Mouse (Mus musculus) CH12.LX (cell line): ENCODE results near the gene Brd2.

Source experiments
- CTCF ChIP-seq, 2 experiments: IDR thresholded peaks in 1 of 2; conservative IDR thresholded peaks in 1 of 2; 2 replicates each; pipeline ENCODE4 v1.5.1; 2011 to 2012; ENCODE audit warnings: low read depth in 2 of 2, low read length in 2 of 2, improper control_type of control experiment in 1 of 2, inconsistent platforms in 1 of 2, mild to moderate bottlenecking in 1 of 2, moderate library complexity in 1 of 2
- MAZ ChIP-seq: IDR thresholded peaks from 2 replicates; pipeline ENCODE4 v1.6.1; 2012; ENCODE audit warnings: low read depth, mild to moderate bottlenecking, inconsistent platforms, low read length, improper control_type of control experiment, moderate library complexity
- POLR2A ChIP-seq: IDR thresholded peaks from 2 replicates; pipeline ENCODE4 v1.6.1; 2011; ENCODE audit warnings: low read depth, mild to moderate bottlenecking, improper control_type of control experiment, low read length
- SIN3A ChIP-seq: IDR thresholded peaks from 2 replicates; pipeline ENCODE4 v1.6.1; 2012; ENCODE audit warnings: low read length, improper control_type of control experiment, inconsistent platforms
- TCF12 ChIP-seq: IDR thresholded peaks from 2 replicates; pipeline ENCODE4 v1.6.1; 2014; ENCODE audit warnings: low read depth, mild to moderate bottlenecking, inconsistent platforms, low read length, improper control_type of control experiment

- TF ChIP-seq TCF12 (no peak), POLR2A (no peak), MAZ (no peak), CTCF (conservative IDR thresholded peaks at IDR 0.05 in 1 of 2, IDR thresholded peaks at IDR 0.05 in 1 of 2; ENCODE audit: low read depth in 2 of 2, low read length in 2 of 2) (no peak), SIN3A (no peak)
Measured at GRCm38 (mm10) chr17:34137601-34138000, 15.2 kb upstream of the Brd2 start.
